Mouse (Mus musculus) layer of hippocampus, postnatal 25 days (tissue): ENCODE measurements at regions not wholly inside any gene's neighbourhood (a gene's known extent, or its start where the extent isn't known, plus 50 kb on each side); places are given as distances from the start of the nearest gene placed in this dataset.
"Not testable (repeated sequence)": the region's sequence is repeated elsewhere in the genome, so short reads cannot be mapped to it uniquely, and the experiment has no call there.

Source experiments
- DNase-seq, 2 experiments: peaks; one replicate each; pipeline ENCODE4 v3.0.0; 2022; ENCODE audit warnings: mixed read lengths in 2 of 2, low spot score in 1 of 2; ENCODE audit errors: extremely low spot score in 1 of 2

- no peak for DNase-seq
These were observed 578.3 kb upstream of the Ccdc54 start for GRCm38 (mm10) chr16:51169294-51169693.

GRCm38 (mm10) chr16:51160768-51161167 lies 569.8 kb upstream of the Ccdc54 start:
- DNase-seq, result no peak

GRCm38 (mm10) chr16:51138575-51138974 lies 547.6 kb upstream of the Ccdc54 start:
- no peak for DNase-seq

GRCm38 (mm10) chr16:51119835-51120234 lies 528.9 kb upstream of the Ccdc54 start:
- peak in 1 of 2 experiments; percentile 23 for DNase-seq

- DNase-seq, result no peak
These were observed 527.4 kb upstream of the Ccdc54 start for GRCm38 (mm10) chr16:51118365-51118764.

- no peak for DNase-seq
These were observed 526.9 kb upstream of the Ccdc54 start for GRCm38 (mm10) chr16:51117836-51118235.

- DNase-seq, result no peak
These were observed 518.9 kb upstream of the Ccdc54 start for GRCm38 (mm10) chr16:51109864-51110263.

GRCm38 (mm10) chr16:51107421-51107820 lies 516.5 kb upstream of the Ccdc54 start:
- DNase-seq, result no peak

GRCm38 (mm10) chr16:51086556-51086955 lies 495.6 kb upstream of the Ccdc54 start:
- no peak for DNase-seq

GRCm38 (mm10) chr16:51080146-51080545 lies 489.2 kb upstream of the Ccdc54 start:
- DNase-seq, result no peak

- DNase-seq, result no peak
These were observed 457.7 kb upstream of the Ccdc54 start for GRCm38 (mm10) chr16:51048650-51049049.

- no peak for DNase-seq
These were observed 457.2 kb upstream of the Ccdc54 start for GRCm38 (mm10) chr16:51048169-51048568.

- no peak for DNase-seq
These were observed 450.4 kb upstream of the Ccdc54 start for GRCm38 (mm10) chr16:51041311-51041710.

GRCm38 (mm10) chr16:51002876-51003275 lies 411.9 kb upstream of the Ccdc54 start:
- DNase-seq, result no peak

- no peak for DNase-seq
These were observed 373.4 kb upstream of the Ccdc54 start for GRCm38 (mm10) chr16:50964395-50964794.

GRCm38 (mm10) chr16:50944091-50944490 lies 353.1 kb upstream of the Ccdc54 start:
- no peak for DNase-seq

GRCm38 (mm10) chr16:50943581-50943980 lies 352.6 kb upstream of the Ccdc54 start:
- not testable (repeated sequence) for DNase-seq

GRCm38 (mm10) chr16:50942291-50942690 lies 351.3 kb upstream of the Ccdc54 start:
- no peak for DNase-seq

- no peak for DNase-seq
These were observed 348.4 kb upstream of the Ccdc54 start for GRCm38 (mm10) chr16:50939316-50939715.

- DNase-seq, result no peak
These were observed 316.8 kb upstream of the Ccdc54 start for GRCm38 (mm10) chr16:50907732-50908131.

GRCm38 (mm10) chr16:50899151-50899550 lies 308.2 kb upstream of the Ccdc54 start:
- no peak for DNase-seq

- DNase-seq, result no peak
These were observed 287.0 kb upstream of the Ccdc54 start for GRCm38 (mm10) chr16:50877926-50878325.

- no peak for DNase-seq
These were observed 280.4 kb upstream of the Ccdc54 start for GRCm38 (mm10) chr16:50871318-50871717.
